15 mouse cellular contexts compared by ENCODE assay signal in genomic region chr15:32422631-32423030, GRCm38 (mm10).
DNase-seq lines count a peak whose midpoint lies in the region; ATAC-seq lines count a peak whose summit lies in the region.
"Had no signal": no experiment of that assay in that cellular context is flagged by ENCODE, and none has a peak within 500 bp of the region (broad histone marks: within the 10 kb centered on the region; RNA-seq: fewer than 3 reads in every experiment).

No protein-coding gene starts in this region.

- no peak overlapping the region for H3K9ac ChIP-seq in heart, embryonic 12.5 days
- no peak overlapping the region for H3K9ac ChIP-seq in heart, embryonic 16.5 days (ENCODE audit: low read length)
- H3K9ac ChIP-seq in kidney, embryonic 16.5 days (replicated peaks; ENCODE audit: low read length) = no peak overlapping the region
- H3K9ac ChIP-seq: midbrain, embryonic 12.5 days had no signal

- no peak for ATAC-seq in heart, embryonic 12.5 days (ENCODE audit: insufficient number of reproducible peaks, low FRiP score)
- ATAC-seq in heart, embryonic 16.5 days (replicated peaks; ENCODE audit: extremely low read depth, insufficient read depth, low FRiP score) = 0 out of 2 replicates have a peak, but pooled peaks have one; percentile 28
- no peak for ATAC-seq in kidney, embryonic 16.5 days (ENCODE audit: low FRiP score, low TSS enrichment)
- ATAC-seq: CD4-positive, CD25-positive, alpha-beta regulatory T cell, adult 4 months; lung, postnatal 0 days had no signal

- peaks cover 16% of the 10 kb centered on the region for H3K4me1 ChIP-seq in heart, embryonic 12.5 days (replicated peaks)
- peaks cover 26% of the 10 kb centered on the region for H3K4me1 ChIP-seq in heart, embryonic 16.5 days (ENCODE audit: control insufficient read depth, insufficient read depth, low read length)
- 0 out of 2 replicates have a peak, but pooled peaks cover 3% of the 10 kb centered on the region for H3K4me1 ChIP-seq in kidney, embryonic 16.5 days (ENCODE audit: insufficient read depth, low read length)

- H3K4me3 ChIP-seq in heart, embryonic 12.5 days = no peak overlapping the region
- H3K4me3 ChIP-seq in heart, embryonic 16.5 days (ENCODE audit: low read length) = no peak overlapping the region
- H3K4me3 ChIP-seq in kidney, embryonic 16.5 days (ENCODE audit: low read length) = no peak overlapping the region
- H3K4me3 ChIP-seq: forebrain, embryonic 10.5 days; midbrain, embryonic 12.5 days had no signal

- peak; percentile 16 to 36 for DNase-seq in heart, adult 18-20 months
- DNase-seq in adrenal gland, adult 8-10 months = peak; percentile 26
- DNase-seq in brain, adult 2 months (ENCODE audit: low read depth, low spot score) = peak; percentile 47
- no peak for DNase-seq in urinary bladder, postnatal 14 days (ENCODE audit: low spot score)
- DNase-seq: kidney, postnatal 36 days; liver; right cerebral cortex, postnatal 14 days; thymus, postnatal 25 days had no signal

- H3K36me3 ChIP-seq in heart, embryonic 12.5 days = no peaks in the 10 kb centered on the region
- H3K36me3 ChIP-seq in heart, embryonic 16.5 days (ENCODE audit: control insufficient read depth, insufficient read depth) = no peaks in the 10 kb centered on the region
- no peaks in the 10 kb centered on the region for H3K36me3 ChIP-seq in kidney, embryonic 16.5 days (ENCODE audit: insufficient read depth, low read length)
- H3K36me3 ChIP-seq: forebrain, embryonic 10.5 days; midbrain, embryonic 12.5 days had no signal

- no peaks in the 10 kb centered on the region for H3K27me3 ChIP-seq in heart, embryonic 12.5 days (replicated peaks)
- no peaks in the 10 kb centered on the region for H3K27me3 ChIP-seq in heart, embryonic 16.5 days (ENCODE audit: control insufficient read depth, insufficient read depth, low read length)
- H3K27me3 ChIP-seq in kidney, embryonic 16.5 days (ENCODE audit: insufficient read depth, low read length) = no peaks in the 10 kb centered on the region
- H3K27me3 ChIP-seq: midbrain, embryonic 12.5 days had no signal

- 51% methylated on average over 6 of the region's 6 CpGs for WGBS in heart, embryonic 12.5 days
- 45% methylated on average over 6 of the region's 6 CpGs for WGBS in heart, embryonic 16.5 days
- 72% methylated on average over 6 of the region's 6 CpGs for WGBS in kidney, embryonic 16.5 days

- no peaks in the 10 kb centered on the region for H3K9me3 ChIP-seq in heart, embryonic 12.5 days (replicated peaks)
- H3K9me3 ChIP-seq in heart, embryonic 16.5 days (replicated peaks; ENCODE audit: control insufficient read depth, low read length) = no peaks in the 10 kb centered on the region
- H3K9me3 ChIP-seq in kidney, embryonic 16.5 days (ENCODE audit: low read length) = no peaks in the 10 kb centered on the region
- H3K9me3 ChIP-seq: forebrain, embryonic 10.5 days; midbrain, embryonic 12.5 days had no signal

- H3K4me2 ChIP-seq in heart, embryonic 12.5 days = no peak overlapping the region
- no peak overlapping the region for H3K4me2 ChIP-seq in heart, embryonic 16.5 days (ENCODE audit: low read depth, low read length)
- H3K4me2 ChIP-seq in kidney, embryonic 16.5 days (replicated peaks; ENCODE audit: low read depth, low read length) = no peak overlapping the region
- H3K4me2 ChIP-seq: midbrain, embryonic 12.5 days had no signal

- H3K27ac ChIP-seq in heart, embryonic 12.5 days (ENCODE audit: poor library complexity, severe bottlenecking) = no peak overlapping the region
- no peak overlapping the region for H3K27ac ChIP-seq in heart, embryonic 16.5 days (ENCODE audit: low read length)
- H3K27ac ChIP-seq in kidney, embryonic 16.5 days (ENCODE audit: low read length) = no peak overlapping the region
- H3K27ac ChIP-seq: forebrain, embryonic 10.5 days; midbrain, embryonic 12.5 days had no signal
